Mouse (Mus musculus) intestine, embryonic 16.5 days (tissue): ENCODE results near the gene Pex5l. TPM values are rescaled to one million over a fixed set of nuclear protein-coding genes. Genes with fewer than 3 reads are reported as not detected.

Source experiments
- ATAC-seq: fragments of 200-750 bp; cut with Nextera tagmentation; 2 replicates; pipeline ENCODE4 v1.8.0; 2017; ENCODE audit warnings: moderate TSS enrichment, moderate library complexity
- H3K27ac ChIP-seq: fragments of 300-500 bp; sonication (generic); 2 replicates; pipeline ENCODE4 v1.5.1; 2014; ENCODE audit warnings: mild to moderate bottlenecking, low read length
- H3K27me3 ChIP-seq: fragments of 300-500 bp; sonication (generic); replicated peaks from 2 replicates; pipeline ENCODE4 v1.6.1; 2014; ENCODE audit warnings: low read length, control low read depth, mixed read lengths; ENCODE audit not compliant: control insufficient read depth, insufficient read depth
- H3K36me3 ChIP-seq: fragments of 300-500 bp; sonication (generic); 2 replicates; pipeline ENCODE4 v1.6.1; 2014; ENCODE audit warnings: low read length, control low read depth; ENCODE audit not compliant: control insufficient read depth, insufficient read depth
- H3K4me1 ChIP-seq: fragments of 300-500 bp; sonication (generic); 2 replicates; pipeline ENCODE4 v1.6.1; 2014; ENCODE audit warnings: low read length, control low read depth, mixed read lengths; ENCODE audit not compliant: control insufficient read depth, insufficient read depth
- H3K4me2 ChIP-seq: fragments of 300-500 bp; sonication (generic); 2 replicates; pipeline ENCODE4 v1.6.1; 2014; ENCODE audit warnings: low read depth, low read length, control low read depth
- H3K4me3 ChIP-seq: fragments of 300-500 bp; sonication (generic); 2 replicates; pipeline ENCODE4 v1.5.1; 2014; ENCODE audit warnings: mild to moderate bottlenecking, low read length
- H3K9ac ChIP-seq: fragments of 300-500 bp; sonication (generic); 2 replicates; pipeline ENCODE4 v1.6.1; 2014; ENCODE audit warnings: low read depth, low read length
- H3K9me3 ChIP-seq: fragments of 300-500 bp; sonication (generic); 2 replicates; pipeline ENCODE4 v1.6.1; 2016; ENCODE audit warnings: low read length, control low read depth; ENCODE audit not compliant: control insufficient read depth
- WGBS: fragments of 180-500 bp; shearing (Covaris S2); extraction: QIAGEN DNeasy Blood & Tissue Kit; methylation state at CpG from one replicate; pipeline ENCODE4 v1.1.7; 2014; 5-methylcytosine and 5-hydroxymethylcytosine counted together
- polyA plus RNA-seq: library from polyadenylated mRNA; unstranded; fragments of >200 nt; fragmentation: Nextera tagmentation; extraction: Ambion mirVana; gene quantifications from 2 replicates; pipeline ENCODE4 v1.2.1, GENCODE M21; 2015

Gene Pex5l
- polyA plus RNA-seq, 1 experiment from 2014 or later = 0.32 TPM

- H3K9me3 ChIP-seq = no peaks in the 10 kb centered on the region
- no peak overlapping the region for H3K27ac ChIP-seq
- WGBS = 69% methylated on average over 10 of the region's 10 CpGs
- ATAC-seq = no peak
- H3K4me2 ChIP-seq = no peak overlapping the region
- H3K9ac ChIP-seq = no peak overlapping the region
- H3K4me1 ChIP-seq = no peaks in the 10 kb centered on the region
- no peak overlapping the region for H3K4me3 ChIP-seq
- H3K36me3 ChIP-seq = no peaks in the 10 kb centered on the region
- no peaks in the 10 kb centered on the region for H3K27me3 ChIP-seq
Measured at GRCm38 (mm10) chr3:33074266-33074981, 68.6 kb downstream of the Pex5l start.

- Histone ChIP-seq H3K4me1 (no peaks in the 10 kb centered on the region), H3K9me3 (no peaks in the 10 kb centered on the region), H3K4me2 (no peak overlapping the region), H3K27ac (no peak overlapping the region), H3K27me3 (no peaks in the 10 kb centered on the region), H3K4me3 (no peak overlapping the region), H3K9ac (no peak overlapping the region), H3K36me3 (no peaks in the 10 kb centered on the region)
- 73% methylated on average over 1 of the region's 1 CpGs for WGBS
- ATAC-seq = no peak
Measured at GRCm38 (mm10) chr3:33073905-33074265, 69.2 kb downstream of the Pex5l start.

GRCm38 (mm10) chr3:33070771-33071170 is 72.3 kb downstream of the Pex5l start:
- H3K27ac ChIP-seq = no peak overlapping the region
- H3K4me3 ChIP-seq = no peak overlapping the region
- H3K27me3 ChIP-seq = no peaks in the 10 kb centered on the region
- H3K4me1 ChIP-seq = no peaks in the 10 kb centered on the region
- no peak overlapping the region for H3K4me2 ChIP-seq
- 89% methylated on average over 6 of the region's 6 CpGs for WGBS
- H3K36me3 ChIP-seq = no peaks in the 10 kb centered on the region
- ATAC-seq = no peak
- H3K9ac ChIP-seq = no peak overlapping the region
- H3K9me3 ChIP-seq = no peaks in the 10 kb centered on the region

- ATAC-seq = no peak
- H3K4me1 ChIP-seq = no peaks in the 10 kb centered on the region
- H3K27me3 ChIP-seq = no peaks in the 10 kb centered on the region
- no peaks in the 10 kb centered on the region for H3K36me3 ChIP-seq
- H3K4me3 ChIP-seq = no peak overlapping the region
- no peak overlapping the region for H3K9ac ChIP-seq
- no peak overlapping the region for H3K4me2 ChIP-seq
- 82% methylated on average over 5 of the region's 5 CpGs for WGBS
- no peaks in the 10 kb centered on the region for H3K9me3 ChIP-seq
- no peak overlapping the region for H3K27ac ChIP-seq
Measured at GRCm38 (mm10) chr3:33068146-33068545, 74.9 kb downstream of the Pex5l start.

GRCm38 (mm10) chr3:33063590-33063989 is 79.5 kb downstream of the Pex5l start:
- Histone ChIP-seq H3K4me2 (no peak overlapping the region), H3K9ac (no peak overlapping the region), H3K36me3 (no peaks in the 10 kb centered on the region), H3K4me3 (no peak overlapping the region), H3K27ac (no peak overlapping the region), H3K9me3 (no peaks in the 10 kb centered on the region), H3K27me3 (no peaks in the 10 kb centered on the region), H3K4me1 (no peaks in the 10 kb centered on the region)
- WGBS = 57% methylated on average over 6 of the region's 6 CpGs
- ATAC-seq = no peak

- no peak overlapping the region for H3K27ac ChIP-seq
- no peak overlapping the region for H3K4me3 ChIP-seq
- WGBS = 68% methylated on average over 2 of the region's 2 CpGs
- H3K9me3 ChIP-seq = no peaks in the 10 kb centered on the region
- no peaks in the 10 kb centered on the region for H3K27me3 ChIP-seq
- no peaks in the 10 kb centered on the region for H3K36me3 ChIP-seq
- H3K4me2 ChIP-seq = no peak overlapping the region
- no peak overlapping the region for H3K9ac ChIP-seq
- ATAC-seq = no peak
- H3K4me1 ChIP-seq = no peaks in the 10 kb centered on the region
Measured at GRCm38 (mm10) chr3:33061428-33061827, 81.6 kb downstream of the Pex5l start.

GRCm38 (mm10) chr3:33061016-33061415 is 82.0 kb downstream of the Pex5l start:
- 74% methylated on average over 4 of the region's 4 CpGs for WGBS
- no peak overlapping the region for H3K4me3 ChIP-seq
- no peak overlapping the region for H3K9ac ChIP-seq
- H3K4me2 ChIP-seq = no peak overlapping the region
- H3K9me3 ChIP-seq = no peaks in the 10 kb centered on the region
- H3K4me1 ChIP-seq = no peaks in the 10 kb centered on the region
- ATAC-seq = no peak
- H3K27me3 ChIP-seq = no peaks in the 10 kb centered on the region
- no peak overlapping the region for H3K27ac ChIP-seq
- H3K36me3 ChIP-seq = no peaks in the 10 kb centered on the region

- Histone ChIP-seq H3K36me3 (no peaks in the 10 kb centered on the region), H3K27me3 (no peaks in the 10 kb centered on the region), H3K9me3 (no peaks in the 10 kb centered on the region), H3K9ac (no peak overlapping the region), H3K4me3 (no peak overlapping the region), H3K4me2 (no peak overlapping the region), H3K4me1 (no peaks in the 10 kb centered on the region), H3K27ac (no peak overlapping the region)
- WGBS = 46% methylated on average over 7 of the region's 7 CpGs
- ATAC-seq = no peak
Measured at GRCm38 (mm10) chr3:33060343-33060937, 82.6 kb downstream of the Pex5l start.

- no peak overlapping the region for H3K4me2 ChIP-seq
- H3K4me1 ChIP-seq = no peaks in the 10 kb centered on the region
- ATAC-seq = no peak
- H3K36me3 ChIP-seq = no peaks in the 10 kb centered on the region
- WGBS = 54% methylated on average over 5 of the region's 5 CpGs
- no peaks in the 10 kb centered on the region for H3K27me3 ChIP-seq
- H3K9me3 ChIP-seq = no peaks in the 10 kb centered on the region
- H3K9ac ChIP-seq = no peak overlapping the region
- no peak overlapping the region for H3K27ac ChIP-seq
- no peak overlapping the region for H3K4me3 ChIP-seq
Measured at GRCm38 (mm10) chr3:33048304-33048703, 94.7 kb downstream of the Pex5l start.

GRCm38 (mm10) chr3:33044799-33045106 is 98.3 kb downstream of the Pex5l start:
- Histone ChIP-seq H3K27me3 (no peaks in the 10 kb centered on the region), H3K36me3 (no peaks in the 10 kb centered on the region), H3K27ac (no peak overlapping the region), H3K4me2 (no peak overlapping the region), H3K4me1 (no peaks in the 10 kb centered on the region), H3K4me3 (no peak overlapping the region), H3K9me3 (no peaks in the 10 kb centered on the region), H3K9ac (no peak overlapping the region)
- no peak for ATAC-seq
- 79% methylated on average over 6 of the region's 6 CpGs for WGBS
